Mouse (Mus musculus): ENCODE data around the gene Tmcc3. TPM values are rescaled to one million over a fixed set of nuclear protein-coding genes. Genes with fewer than 3 reads are reported as not detected.
A peak's percentile ranks its signal among the peaks of the same experiment; 100 is the strongest.
"Not testable (repeated sequence)": the region's sequence is repeated elsewhere in the genome, so short reads cannot be mapped to it uniquely, and the experiment has no call there.

Gene Tmcc3
- total RNA-seq, 2 experiments from 2014 or later, result 42.6 to 46.9 TPM

GRCm38 (mm10) chr10:94566222-94566868 is 254.6 kb downstream of the Tmcc3 start:
- no peak for DNase-seq (ENCODE audit: extremely low spot score in 1 of 2, low spot score in 1 of 2)

DNA sequence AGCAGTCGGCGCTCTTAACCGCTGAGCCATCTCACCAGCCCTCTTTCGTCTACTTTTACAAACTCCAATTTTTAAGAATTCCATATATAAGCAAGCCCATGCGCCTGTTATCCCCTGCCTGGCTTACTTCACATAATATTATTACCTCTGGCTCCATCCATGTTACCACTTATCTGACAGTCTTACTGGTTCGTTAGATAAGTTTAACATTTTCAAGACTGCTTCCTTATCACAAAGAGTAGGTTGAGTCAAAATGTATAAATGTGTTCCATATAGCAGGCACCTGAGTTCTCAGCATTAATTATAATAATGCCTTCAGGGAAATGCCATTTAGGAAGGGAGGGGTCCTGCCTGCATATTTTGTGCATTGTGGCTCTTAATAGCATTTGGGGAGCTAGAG is 255.5 kb downstream of the Tmcc3 start:
- DNase-seq (ENCODE audit: extremely low spot score in 1 of 2, low spot score in 1 of 2), result no peak

DNA sequence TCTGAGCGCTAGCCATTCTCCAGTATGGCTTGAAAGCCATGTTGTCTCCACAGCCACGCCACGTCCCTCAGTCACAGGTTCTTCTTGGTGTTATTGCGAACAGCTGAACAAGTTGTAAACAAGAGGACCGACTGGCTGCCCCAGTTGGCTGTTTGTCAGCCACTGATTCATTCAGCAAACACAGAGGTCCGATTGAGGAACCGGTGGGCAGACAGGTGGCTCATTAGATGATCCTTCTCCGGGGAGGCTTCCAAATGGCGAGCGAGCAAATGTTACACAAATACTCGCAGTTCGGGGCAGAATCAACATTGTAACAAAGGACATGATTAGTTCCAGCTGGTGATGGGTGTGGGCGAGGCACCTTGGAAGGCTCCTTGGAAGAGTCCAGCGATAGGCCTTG is 256.2 kb downstream of the Tmcc3 start:
- no peak for DNase-seq (ENCODE audit: extremely low spot score in 1 of 2, low spot score in 1 of 2)

DNA sequence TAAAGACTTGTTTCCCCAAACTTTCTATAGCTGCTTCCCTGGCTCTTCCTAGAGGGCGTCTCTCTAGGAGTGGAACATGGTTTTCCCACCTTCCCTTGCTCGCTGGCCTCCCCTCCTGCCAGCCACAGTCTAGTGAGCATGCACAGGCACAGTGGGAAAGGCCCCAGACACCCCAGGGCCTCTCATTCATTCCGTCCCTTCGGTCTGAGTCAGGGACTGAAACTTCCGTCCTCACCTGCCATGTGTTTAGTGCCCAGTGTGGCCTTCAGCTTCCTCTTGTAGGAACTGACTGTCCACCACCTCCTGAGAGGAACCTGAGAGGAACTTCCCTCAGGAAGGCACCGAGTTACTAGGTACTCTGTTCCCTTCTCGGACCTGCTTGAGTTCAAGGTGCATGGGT is 257.1 kb downstream of the Tmcc3 start:
- DNase-seq (ENCODE audit: extremely low spot score in 1 of 2, low spot score in 1 of 2), result no peak

DNA sequence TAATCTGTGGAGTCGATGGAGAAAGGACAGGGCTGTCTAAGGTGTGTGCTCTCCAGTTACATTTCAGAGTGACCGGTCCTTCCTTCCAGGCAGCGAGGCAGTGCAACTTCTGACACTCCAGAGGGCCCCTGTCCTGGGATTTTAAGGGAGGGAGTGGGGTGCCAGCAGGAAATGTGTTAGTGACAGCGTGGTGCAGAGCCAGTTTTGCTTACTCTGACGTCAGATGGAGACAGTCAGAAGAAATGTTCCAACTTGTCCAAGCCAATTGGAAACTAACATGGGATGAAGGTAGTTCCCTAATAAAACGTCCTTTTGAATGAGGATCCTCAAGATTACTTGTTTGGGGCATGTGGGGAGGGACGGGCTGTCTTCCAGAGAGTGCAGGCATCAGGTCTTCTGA is 258.0 kb downstream of the Tmcc3 start:
- no peak for DNase-seq (ENCODE audit: extremely low spot score in 1 of 2, low spot score in 1 of 2)

DNA sequence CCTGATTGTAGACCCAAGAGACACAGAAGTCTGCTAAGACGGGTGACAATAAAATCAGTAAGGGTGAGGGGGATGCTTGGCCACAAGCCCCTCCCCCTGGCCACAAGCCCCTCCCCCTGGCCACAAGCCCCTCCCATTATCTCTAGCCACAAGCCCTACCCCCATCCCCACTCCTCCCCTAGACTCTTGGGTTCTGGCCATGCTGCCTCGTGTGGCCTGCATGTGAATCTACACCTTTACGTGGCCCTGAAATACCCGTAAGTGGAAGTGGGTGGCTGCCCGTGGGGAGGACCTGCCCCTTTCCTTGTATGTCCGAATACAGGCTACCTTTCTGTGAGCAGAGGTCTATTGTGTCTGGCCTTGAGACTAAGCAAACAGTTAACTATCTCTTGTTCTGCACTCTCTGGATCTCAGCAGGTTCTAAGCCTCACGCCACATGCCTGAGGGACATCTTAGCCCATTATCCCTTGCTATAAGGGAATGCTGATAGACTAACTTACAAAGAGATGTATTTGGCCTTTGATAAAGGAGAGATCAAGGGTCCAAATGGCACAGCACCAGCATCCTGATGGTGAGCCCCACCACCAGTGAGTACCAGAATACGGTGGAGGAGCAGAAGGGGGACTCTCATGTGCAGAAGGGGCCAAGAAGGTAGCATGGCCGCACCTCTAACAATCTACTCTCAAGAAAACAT is 260.3 kb downstream of the Tmcc3 start:
- DNase-seq (ENCODE audit: extremely low spot score in 1 of 2, low spot score in 1 of 2), result no peak

DNA sequence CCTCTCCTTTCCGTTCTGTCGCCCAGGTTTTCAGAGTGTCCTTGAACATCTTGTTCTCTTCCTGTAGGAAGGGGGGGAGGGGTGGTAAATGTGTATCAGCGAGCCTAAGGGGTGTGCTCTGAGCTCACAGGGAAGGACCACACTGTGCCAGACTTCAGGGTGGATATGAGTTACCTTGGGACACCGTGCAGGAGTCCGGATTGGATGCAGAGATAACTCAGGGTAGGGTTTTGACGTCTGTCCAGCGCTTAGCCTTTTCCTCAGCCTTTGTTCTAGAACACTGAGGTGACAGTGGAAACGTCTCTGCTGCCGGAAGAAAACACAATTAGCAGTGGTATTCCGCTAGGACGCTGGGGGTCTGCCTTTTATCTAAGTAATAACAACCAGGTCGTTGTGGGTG is 261.0 kb downstream of the Tmcc3 start:
- no peak for DNase-seq (ENCODE audit: extremely low spot score in 1 of 2, low spot score in 1 of 2)

DNA sequence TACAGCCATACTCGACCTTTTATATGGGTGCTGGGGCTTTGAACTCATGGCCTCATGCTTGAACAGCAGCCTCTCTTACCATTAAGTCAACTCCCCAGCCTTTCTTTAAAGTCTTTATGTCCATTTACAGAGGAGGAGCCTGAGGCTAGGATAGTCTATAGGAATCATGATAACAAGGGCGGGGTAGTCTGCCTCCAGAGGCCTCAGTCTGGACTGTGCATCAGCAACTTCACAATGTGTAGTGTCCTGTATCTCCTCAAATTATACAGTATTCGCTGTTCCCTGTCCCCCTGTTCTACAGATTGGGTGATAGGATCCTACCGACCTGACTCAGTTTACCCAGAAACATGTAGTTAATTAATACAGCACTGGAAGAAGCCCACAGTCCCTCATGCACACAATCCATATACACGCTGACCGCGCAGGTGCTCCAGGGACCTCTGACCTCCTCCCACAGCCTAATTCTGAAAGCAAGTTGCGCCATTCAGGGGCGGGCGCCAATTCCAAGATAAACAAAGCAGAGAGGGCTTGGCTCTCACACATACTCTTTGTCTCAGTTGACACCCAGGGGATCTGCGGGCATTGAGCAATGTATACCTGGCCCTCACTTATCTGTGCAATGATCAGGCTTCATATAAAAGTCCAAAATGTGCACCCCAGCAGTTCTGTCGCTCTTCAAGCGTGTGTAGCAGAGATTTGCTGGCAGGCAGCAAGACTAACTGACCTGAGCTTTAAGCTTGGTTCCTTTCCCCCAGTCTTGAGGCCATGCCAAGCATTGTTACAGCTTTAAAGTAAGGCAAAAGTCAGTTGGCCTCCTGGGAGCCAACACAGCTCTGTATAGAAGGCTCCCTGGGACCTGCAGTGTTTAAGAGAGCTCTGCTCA is 262.9 kb downstream of the Tmcc3 start:
- no peak for DNase-seq (ENCODE audit: extremely low spot score in 1 of 2, low spot score in 1 of 2)

- no peak for DNase-seq (ENCODE audit: extremely low spot score in 1 of 2, low spot score in 1 of 2)
Observed at GRCm38 (mm10) chr10:94575958-94576357, 264.2 kb downstream of the Tmcc3 start.

- DNase-seq (ENCODE audit: extremely low spot score in 1 of 2, low spot score in 1 of 2), result no peak
Observed at GRCm38 (mm10) chr10:94578870-94579269, 267.1 kb downstream of the Tmcc3 start.

DNA sequence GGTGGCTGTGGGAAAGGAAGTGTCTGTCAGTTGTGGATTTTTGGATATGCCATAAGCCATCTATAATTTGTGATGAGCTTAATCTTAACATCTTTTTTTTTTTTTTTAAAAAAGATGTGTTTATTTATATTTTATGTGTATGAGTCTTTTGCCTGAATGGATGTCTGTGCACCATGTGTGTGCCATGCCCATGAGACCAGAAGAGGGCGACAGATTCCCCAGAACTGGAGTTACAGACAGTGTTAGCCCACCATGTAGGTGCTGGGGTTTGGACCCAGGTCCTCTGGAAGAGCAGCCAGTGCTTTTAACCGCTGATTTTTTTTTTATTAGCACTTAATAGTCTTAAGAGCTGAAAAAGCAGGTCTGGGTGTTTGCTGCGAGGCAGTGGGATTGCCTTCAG is 269.6 kb downstream of the Tmcc3 start:
- no peak for DNase-seq (ENCODE audit: extremely low spot score in 1 of 2, low spot score in 1 of 2)

DNA sequence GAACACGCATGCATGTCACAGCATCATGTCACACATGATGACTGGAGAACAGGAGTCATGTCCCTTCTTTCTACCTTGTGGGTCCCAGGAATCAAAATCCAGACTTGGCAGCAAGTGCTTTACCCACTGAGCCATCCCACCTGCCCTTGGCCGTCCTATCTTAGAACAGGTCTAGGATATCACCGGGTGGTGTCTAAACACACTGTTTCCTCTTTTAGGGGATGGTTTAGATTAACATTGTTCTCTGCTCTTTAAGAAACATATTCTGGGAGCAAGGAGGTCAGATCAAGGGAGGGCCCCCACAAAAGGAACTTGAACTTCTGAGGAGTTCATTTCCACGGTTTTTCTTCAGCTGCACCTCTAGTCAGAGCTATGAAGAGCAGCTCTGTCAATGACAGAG is 272.0 kb downstream of the Tmcc3 start:
- DNase-seq (ENCODE audit: extremely low spot score in 1 of 2, low spot score in 1 of 2), result no peak

DNA sequence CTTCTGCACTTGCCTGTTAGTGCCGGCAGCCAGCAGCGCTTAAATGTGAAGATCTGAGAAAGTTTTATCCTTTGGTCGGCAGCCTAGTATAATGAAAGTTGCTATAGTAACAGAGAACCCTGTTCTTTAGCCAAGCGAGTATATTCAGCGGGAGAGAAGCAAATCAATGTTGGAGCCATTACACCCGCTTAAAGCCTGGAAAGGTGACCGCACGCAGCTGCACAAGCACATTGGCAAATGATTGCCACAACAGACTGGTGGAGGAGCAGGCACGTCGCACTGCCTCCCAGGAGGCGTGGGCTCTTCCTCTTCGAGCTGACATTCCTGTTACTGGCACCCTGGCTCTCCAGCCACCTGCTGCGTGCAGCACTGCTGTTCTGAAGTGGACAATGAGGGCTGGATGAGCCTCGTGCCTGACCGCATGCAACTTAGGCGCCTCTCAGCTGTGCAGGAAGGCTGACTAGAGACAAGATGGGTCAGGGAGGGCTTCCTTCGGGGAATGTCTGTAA is 273.2 kb downstream of the Tmcc3 start:
- DNase-seq (ENCODE audit: extremely low spot score in 1 of 2, low spot score in 1 of 2), result no peak

- DNase-seq (ENCODE audit: extremely low spot score in 1 of 2, low spot score in 1 of 2), result no peak
Observed at GRCm38 (mm10) chr10:94585819-94586218, 274.1 kb downstream of the Tmcc3 start.

DNA sequence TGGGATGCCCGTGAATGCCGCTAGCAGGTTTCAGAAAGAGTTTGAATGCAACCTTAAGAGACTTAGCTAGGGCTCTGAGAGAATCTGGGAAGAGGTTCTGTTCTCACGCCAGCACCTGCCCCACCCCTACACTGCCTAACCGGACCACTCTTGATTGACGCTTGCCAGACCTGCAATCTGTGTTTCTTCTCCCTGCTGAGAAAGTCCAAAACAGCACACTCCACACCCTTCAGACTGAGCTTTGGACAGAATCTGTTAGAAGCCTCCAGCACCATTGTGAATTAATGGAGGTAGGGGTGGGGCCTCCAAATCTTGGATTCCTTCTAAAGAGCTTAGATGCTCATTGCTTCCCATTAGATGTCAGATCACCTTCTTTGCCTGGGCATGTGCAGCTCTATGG is 277.2 kb downstream of the Tmcc3 start:
- no peak for DNase-seq (ENCODE audit: extremely low spot score in 1 of 2, low spot score in 1 of 2)

GRCm38 (mm10) chr10:94595705-94596104 is 284.0 kb downstream of the Tmcc3 start:
- no peak for DNase-seq (ENCODE audit: extremely low spot score in 1 of 2, low spot score in 1 of 2)

DNA sequence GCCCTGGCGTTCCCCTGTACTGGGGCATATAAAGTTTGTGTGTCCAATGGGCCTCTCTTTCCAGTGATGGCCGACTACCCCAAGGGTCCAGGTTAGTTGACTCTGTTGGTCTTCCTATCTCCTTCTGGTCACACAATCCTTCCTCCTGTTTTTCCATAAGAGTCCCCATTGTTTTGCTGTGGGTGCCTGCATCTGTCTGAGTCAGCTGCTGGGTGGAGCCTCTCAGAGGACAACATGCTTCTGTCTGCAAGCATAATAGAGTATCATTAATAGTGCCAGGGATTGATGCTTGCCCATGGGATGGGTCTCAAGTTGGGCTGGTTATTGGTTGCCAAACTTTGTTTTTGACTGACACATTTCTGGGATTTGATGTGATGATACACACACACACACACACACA is 288.1 kb downstream of the Tmcc3 start:
- not testable (repeated sequence) for DNase-seq (ENCODE audit: extremely low spot score in 1 of 2, low spot score in 1 of 2)

- DNase-seq (ENCODE audit: extremely low spot score in 1 of 2, low spot score in 1 of 2), result no peak
Observed at GRCm38 (mm10) chr10:94601034-94601433, 289.3 kb downstream of the Tmcc3 start.

DNA sequence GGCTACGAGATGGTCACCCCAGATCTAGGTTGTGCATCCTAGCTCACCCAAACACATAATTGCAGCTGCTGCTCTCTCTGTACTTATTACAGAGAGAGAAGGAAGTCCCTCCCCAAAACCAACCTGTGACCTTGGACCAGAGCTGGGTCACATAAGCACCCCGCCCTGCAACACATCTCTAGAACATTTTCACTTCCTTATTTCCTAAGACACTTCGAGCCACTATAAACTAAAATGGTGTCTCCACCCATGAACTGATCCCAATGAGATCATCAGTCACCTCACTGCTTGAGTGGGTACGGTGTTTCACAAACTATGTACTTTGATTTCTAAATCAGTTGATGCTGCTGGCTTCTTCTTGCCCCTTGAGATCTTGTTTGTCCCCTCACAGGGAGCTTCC is 293.7 kb downstream of the Tmcc3 start:
- DNase-seq (ENCODE audit: extremely low spot score in 1 of 2, low spot score in 1 of 2), result no peak

GRCm38 (mm10) chr10:94609309-94609777 is 297.6 kb downstream of the Tmcc3 start:
- DNase-seq (ENCODE audit: extremely low spot score in 1 of 2, low spot score in 1 of 2), result peak; percentile 57 to 77
